Mouse (Mus musculus) heart, postnatal 14 days (tissue): ENCODE measurements around the gene Psmc1. TPM values are rescaled to one million over a fixed set of nuclear protein-coding genes. Genes with fewer than 3 reads are reported as not detected.
A peak's percentile ranks its signal among the peaks of the same experiment; 100 is the strongest.

ENCODE experiments used
- DNase-seq, 2 experiments: peaks; one replicate each; pipeline ENCODE4 v3.0.0; 2021 to 2022
- intact Hi-C: fragments of 180-260 bp; cut with DNase I; formaldehyde crosslinking; loops from one replicate; pipeline ENCODE4 v1.15.1; 2025
- long read RNA-seq, 2 experiments: library from polyadenylated mRNA; stranded (forward); transcript quantifications; one replicate each; pipeline ENCODE4 v2.0.0; 2021
- total RNA-seq, 2 experiments: library from RNA; stranded (reverse); gene quantifications; 2 replicates each; pipeline ENCODE4 v1.2.3; 2021

Psmc1 gene
- total RNA-seq = 100 to 1,000 TPM; 134 to 135 TPM
- long read RNA-seq, experiment 1, transcript Psmc1-201 (11 exons, 1,591 nt) = major isoform, 225 of 269 reads
- long read RNA-seq, experiment 1, partial matches to known transcripts = 32 of 269 reads
- long read RNA-seq, experiment 1, other reads (novel, unspliced or antisense) = 12 of 269 reads
- long read RNA-seq, experiment 2, transcript Psmc1-201 (11 exons, 1,591 nt) = major isoform, 197 of 219 reads
- long read RNA-seq, experiment 2, partial matches to known transcripts = 15 of 219 reads
- long read RNA-seq, experiment 2, other reads (novel, unspliced or antisense) = 7 of 219 reads

DNA sequence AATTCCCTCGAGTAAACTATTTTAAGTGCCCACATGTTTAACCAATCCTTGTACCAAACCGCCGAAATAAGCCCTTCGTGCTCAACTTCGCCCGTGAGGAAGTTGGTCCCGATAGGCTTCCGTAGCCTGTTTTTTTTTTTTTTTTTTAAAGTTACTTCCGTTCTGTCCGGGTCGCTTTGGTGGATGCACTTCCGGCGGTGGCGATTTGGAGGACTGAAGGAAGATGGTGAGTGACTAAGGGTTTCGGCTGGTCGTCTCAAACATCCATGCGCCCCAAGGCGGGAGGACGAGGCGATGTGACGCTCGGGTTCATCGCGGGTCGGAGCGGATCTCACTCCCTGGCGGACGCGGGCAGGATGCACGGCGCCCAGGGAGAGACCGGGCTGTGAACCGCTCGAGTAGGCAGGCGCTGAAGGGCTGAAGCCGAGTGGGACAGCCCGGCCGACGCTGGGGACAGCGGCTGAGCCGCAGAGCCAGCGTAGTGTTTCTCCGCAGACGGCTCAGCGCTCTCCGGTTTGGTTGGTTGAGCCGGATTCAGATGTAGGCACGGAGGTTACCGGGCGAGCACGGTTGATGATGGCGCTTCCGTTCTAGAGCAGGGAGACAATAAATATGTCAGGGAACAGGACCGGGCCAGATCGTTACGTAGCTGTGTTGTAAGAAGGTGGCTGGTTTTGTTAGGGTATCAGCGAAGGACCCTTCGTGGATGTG lies at the start of gene Psmc1:
Psmc1 (plus strand) TSS at position 169 of the 711 bp plus-strand sequence.
- intact Hi-C loops = loop anchor here (5.0 kb wide), 1 partner anchor 143 kb away; no protein-coding TSS in a partner anchor
- peak; percentile 71 to 76 for DNase-seq

DNA sequence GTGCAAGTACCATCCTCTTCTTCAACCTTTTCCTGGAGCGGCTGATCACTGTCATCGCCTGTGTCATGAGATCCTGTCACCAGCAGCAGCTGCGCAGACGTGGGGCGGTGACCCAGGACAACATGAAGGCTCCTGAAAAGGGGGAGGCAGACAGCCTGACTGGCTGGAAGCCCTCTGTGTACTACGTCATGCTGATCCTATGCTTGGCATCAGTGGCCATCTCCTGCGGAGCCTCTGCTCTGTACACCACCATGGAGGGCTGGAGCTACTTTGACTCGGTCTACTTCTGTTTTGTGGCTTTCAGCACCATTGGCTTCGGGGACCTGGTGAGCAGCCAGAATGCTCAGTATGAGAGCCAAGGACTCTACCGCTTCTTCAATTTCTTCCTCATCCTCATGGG lies 48.9 kb upstream of the Psmc1 start:
- intact Hi-C loops = no loop called here
- no peak for DNase-seq

DNA sequence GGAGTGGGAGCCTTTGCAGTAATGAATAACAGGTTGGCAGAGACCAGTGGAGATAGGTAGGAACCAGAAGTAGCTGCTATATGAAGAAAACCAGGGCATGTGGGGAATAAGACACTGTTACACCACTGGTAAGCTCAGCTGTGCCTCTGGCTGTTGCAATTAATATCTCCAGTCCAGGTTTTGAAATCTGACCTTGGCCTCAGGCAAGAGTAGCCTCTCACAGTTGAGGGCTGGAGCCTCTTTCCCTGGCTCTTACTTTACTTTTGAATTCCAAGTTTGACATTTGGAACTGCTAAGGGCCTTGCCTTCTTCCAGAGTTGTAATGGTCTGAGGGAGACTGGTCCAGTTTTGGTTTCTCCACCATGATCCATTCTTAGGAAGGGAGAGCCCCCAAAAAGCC lies 48.1 kb upstream of the Psmc1 start:
- intact Hi-C loops = no loop called here
- no peak for DNase-seq

DNA sequence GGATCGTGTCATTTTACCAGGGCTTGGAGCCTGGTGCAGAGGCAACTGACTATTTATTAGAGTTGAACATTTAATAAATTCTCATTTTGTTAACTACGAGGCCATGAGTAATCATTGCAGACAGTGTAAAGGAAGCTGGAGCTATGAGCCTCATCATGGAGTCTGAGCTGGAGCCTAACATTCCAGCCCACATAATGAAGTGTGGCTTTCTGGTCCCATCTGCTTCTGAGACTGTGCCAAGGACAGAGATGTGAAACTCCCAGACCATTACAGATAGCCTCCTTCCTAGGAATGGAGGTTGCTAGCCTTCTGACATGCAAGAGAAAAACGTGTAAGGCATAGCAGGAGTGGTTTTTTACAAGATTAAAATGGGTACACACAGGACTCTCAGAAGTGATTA lies 47.4 kb upstream of the Psmc1 start:
- intact Hi-C loops = no loop called here
- no peak for DNase-seq

- no peak for DNase-seq
- intact Hi-C loops = no loop called here
Observed at GRCm38 (mm10) chr12:100065109-100065508, 44.8 kb upstream of the Psmc1 start.

- no peak for DNase-seq
Observed at GRCm38 (mm10) chr12:100067477-100067876, 42.5 kb upstream of the Psmc1 start.

GRCm38 (mm10) chr12:100073201-100073672 lies 36.7 kb upstream of the Psmc1 start:
- intact Hi-C loops = no loop called here
- peak in 1 of 2 experiments; percentile 30 for DNase-seq

More at GRCm38 (mm10) chr12:100067477-100067876, 42.5 kb upstream of the Psmc1 start:
- intact Hi-C loops = no loop called here

- intact Hi-C loops = no loop called here
- DNase-seq = no peak
Observed at GRCm38 (mm10) chr12:100075715-100076114, 34.2 kb upstream of the Psmc1 start.

DNA sequence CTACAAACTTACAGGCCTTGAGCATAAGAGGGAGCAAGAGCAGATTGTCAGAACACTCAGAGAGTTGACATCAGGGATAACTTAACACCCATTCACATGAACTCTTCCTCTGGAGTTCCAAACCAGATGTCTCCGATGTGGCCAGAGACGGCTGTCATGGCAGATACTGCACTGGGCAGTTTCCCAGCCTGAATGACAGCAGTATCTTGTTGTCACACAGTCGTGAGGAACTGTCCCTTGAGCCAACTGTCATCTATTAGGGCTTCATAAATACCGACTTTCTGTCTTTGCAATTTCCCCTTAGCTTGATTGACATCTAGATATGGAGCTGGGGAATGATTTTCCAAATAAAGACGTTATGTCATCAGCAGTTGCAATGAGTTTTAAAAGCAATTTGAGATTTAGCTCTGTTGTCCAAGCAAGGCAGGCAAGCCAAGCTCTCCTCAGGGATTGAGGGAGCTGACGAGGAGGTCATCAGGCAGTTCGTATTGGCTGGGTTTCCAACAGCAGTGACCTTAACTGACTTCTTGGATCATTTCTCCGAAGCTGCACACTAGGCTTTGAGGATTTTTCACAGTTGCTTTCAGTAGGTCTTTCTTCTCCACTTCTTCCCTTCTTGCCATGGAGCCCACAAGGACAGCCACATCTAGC lies 30.2 kb upstream of the Psmc1 start:
- intact Hi-C loops = no loop called here
- peak; percentile 53 to 64 for DNase-seq

DNA sequence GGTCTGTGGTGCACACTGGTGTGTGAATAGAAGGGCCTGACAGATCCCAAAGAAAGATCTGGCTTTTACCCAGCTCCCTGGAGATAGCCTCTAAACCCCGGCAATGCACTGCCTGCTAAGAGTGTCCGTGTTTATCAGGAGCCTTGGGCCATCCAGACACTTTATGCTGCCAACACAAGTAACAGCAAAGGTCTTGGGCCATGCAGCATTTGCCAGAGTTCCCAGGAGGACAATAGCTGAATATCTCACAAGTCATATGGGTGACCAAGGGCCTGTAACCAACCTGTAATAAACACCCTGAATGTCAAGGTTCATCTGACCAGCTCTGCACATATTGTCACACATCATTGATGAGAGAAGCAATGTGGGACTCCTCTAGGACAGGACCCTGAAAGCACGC lies 21.9 kb upstream of the Psmc1 start:
- no peak for DNase-seq
- intact Hi-C loops = no loop called here

GRCm38 (mm10) chr12:100089265-100089664 lies 20.7 kb upstream of the Psmc1 start:
- no peak for DNase-seq
- intact Hi-C loops = no loop called here

GRCm38 (mm10) chr12:100090750-100091149 lies 19.2 kb upstream of the Psmc1 start:
- DNase-seq = no peak
- intact Hi-C loops = no loop called here

DNA sequence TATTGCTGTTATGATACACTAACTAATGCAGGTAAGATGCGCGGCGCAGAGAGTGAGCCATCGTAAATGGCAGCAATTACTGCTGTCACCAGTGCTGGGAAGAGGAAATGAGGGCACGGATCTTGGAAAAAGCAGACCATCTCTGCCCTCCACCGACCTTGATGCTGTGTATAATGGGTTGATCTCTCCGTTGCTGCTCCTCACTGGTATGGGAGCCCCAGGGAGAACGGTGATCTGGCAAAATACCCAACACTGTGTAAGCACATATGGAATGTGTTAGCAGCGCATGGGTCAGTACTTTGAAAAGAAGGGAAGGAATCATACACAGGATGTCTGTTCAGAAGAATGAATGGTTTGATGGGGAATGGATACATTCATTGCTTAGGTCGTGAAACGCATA lies 16.9 kb upstream of the Psmc1 start:
- intact Hi-C loops = no loop called here
- no peak for DNase-seq

- no peak for DNase-seq
- intact Hi-C loops = no loop called here
Observed at GRCm38 (mm10) chr12:100099971-100100706, 9.8 kb upstream of the Psmc1 start.

- no peak for DNase-seq
- intact Hi-C loops = no loop called here
Observed at GRCm38 (mm10) chr12:100100707-100101030, 9.3 kb upstream of the Psmc1 start.

- no peak for DNase-seq
- intact Hi-C loops = no loop called here
Observed at GRCm38 (mm10) chr12:100101651-100102050, 8.3 kb upstream of the Psmc1 start.

GRCm38 (mm10) chr12:100104530-100104929 lies 5.4 kb upstream of the Psmc1 start:
- DNase-seq = no peak

DNA sequence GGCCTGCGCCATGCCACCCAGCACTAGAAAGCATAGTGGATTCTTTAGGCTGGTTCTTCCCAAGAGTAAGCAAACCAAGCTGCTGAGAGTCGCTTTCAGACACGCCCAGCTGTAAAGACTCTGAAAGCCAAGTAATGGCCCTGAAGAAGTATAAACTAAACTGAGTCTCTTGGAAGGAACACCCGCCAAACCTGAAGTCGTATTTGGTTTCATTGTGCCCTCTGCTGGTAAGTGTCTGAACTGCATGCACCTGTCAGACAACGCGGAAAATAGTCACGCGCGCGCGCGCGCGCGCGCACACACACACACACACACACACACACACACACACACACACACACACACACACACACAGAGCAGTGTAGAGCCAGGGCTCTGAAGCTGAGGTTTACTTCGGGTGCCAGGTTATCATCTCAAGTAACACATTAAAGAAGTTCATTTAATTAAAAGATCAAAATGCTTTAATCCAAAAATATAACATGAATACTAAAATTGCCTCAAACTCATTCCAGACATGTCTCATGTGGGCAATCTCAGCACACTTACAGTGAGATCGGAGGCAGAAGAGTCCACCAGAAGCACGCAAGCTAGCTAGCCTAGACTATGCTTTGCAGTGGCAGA lies 3.6 kb upstream of the Psmc1 start:
- DNase-seq = peak; percentile 73 to 85
- intact Hi-C loops = loop anchor here (1.0 to 5.0 kb wide), 4 partner anchors 139 to 1022 kb away; no protein-coding TSS in a partner anchor

More at GRCm38 (mm10) chr12:100104530-100104929, 5.4 kb upstream of the Psmc1 start:
- intact Hi-C loops = no loop called here

- no peak for DNase-seq
Observed at GRCm38 (mm10) chr12:100107436-100107835, 2.5 kb upstream of the Psmc1 start.

DNA sequence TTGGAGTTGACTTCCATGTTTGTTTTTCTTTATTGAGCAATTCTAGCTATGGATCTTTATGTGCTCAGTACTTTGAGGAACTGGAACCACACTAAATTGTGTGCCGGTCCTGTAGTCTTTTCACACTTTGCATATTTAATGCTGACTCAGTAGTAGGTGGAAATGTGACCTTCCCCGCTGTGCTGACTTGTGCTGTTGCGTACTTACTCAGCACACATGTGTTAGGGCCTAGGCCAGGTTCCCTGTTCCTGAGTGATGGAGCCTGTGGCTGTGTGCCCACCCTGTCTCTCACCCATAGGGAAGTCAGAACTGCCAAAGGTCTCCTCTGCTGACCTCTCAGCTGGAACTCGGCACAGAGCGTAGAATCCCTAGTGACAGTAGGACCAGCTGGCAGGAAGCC lies 6.0 kb downstream of the Psmc1 start:
- intact Hi-C loops = no loop called here
- no peak for DNase-seq

More at GRCm38 (mm10) chr12:100107436-100107835, 2.5 kb upstream of the Psmc1 start:
- intact Hi-C loops = loop anchor here (2.0 to 5.0 kb wide), 2 partner anchors 140 to 1023 kb away; no protein-coding TSS in a partner anchor
